Mouse (Mus musculus) heart, adult 2 months (tissue): ENCODE measurements around the gene Fbxo2. TPM values are rescaled to one million over a fixed set of nuclear protein-coding genes. Genes with fewer than 3 reads are reported as not detected.

Source experiments
- DNase-seq, 2 experiments: peaks; one replicate each; pipeline ENCODE4 v3.0.0; 2021
- H3K27ac ChIP-seq: fragments of 200-600 bp; 2 replicates; pipeline ENCODE4 v1.8.1; 2022
- H3K27me3 ChIP-seq: fragments of 200-500 bp; 2 replicates; pipeline ENCODE4 v1.6.1; 2012; ENCODE audit warnings: mild to moderate bottlenecking, low read length, inconsistent platforms, mixed read lengths; ENCODE audit not compliant: control insufficient read depth, insufficient read depth
- H3K36me3 ChIP-seq: fragments of 200-500 bp; 2 replicates; pipeline ENCODE4 v1.6.1; 2012; ENCODE audit warnings: low read length, inconsistent platforms; ENCODE audit not compliant: control insufficient read depth, insufficient read depth
- H3K4me1 ChIP-seq: fragments of 200-500 bp; 2 replicates; pipeline ENCODE4 v1.6.1; 2011; ENCODE audit warnings: low read length; ENCODE audit not compliant: control insufficient read depth, insufficient read depth
- H3K4me3 ChIP-seq: fragments of 200-600 bp; 2 replicates; pipeline ENCODE4 v1.8.1; 2022
- H3K79me2 ChIP-seq: fragments of 200-500 bp; replicated peaks from 2 replicates; pipeline ENCODE4 v1.6.1; 2012; ENCODE audit warnings: mild to moderate bottlenecking, inconsistent platforms, low read length, moderate library complexity, mixed read lengths; ENCODE audit not compliant: control insufficient read depth, insufficient read depth
- H3K9ac ChIP-seq: fragments of 200-500 bp; 2 replicates; pipeline ENCODE4 v1.6.1; 2012; ENCODE audit warnings: low read depth, mild to moderate bottlenecking, control low read depth, inconsistent platforms, low read length, mixed read lengths
- CTCF ChIP-seq: fragments of 200-600 bp; IDR thresholded peaks from 2 replicates; pipeline ENCODE4 v1.8.1; 2022; ENCODE audit warnings: antibody characterized with exemption, mild to moderate bottlenecking, moderate library complexity
- EP300 ChIP-seq: fragments of 200-500 bp; IDR thresholded peaks from 2 replicates; pipeline ENCODE4 v1.6.1; 2011; ENCODE audit warnings: low read depth, low read length, control low read depth; ENCODE audit not compliant: insufficient read depth
- POLR2A ChIP-seq: fragments of 200-500 bp; IDR thresholded peaks from 2 replicates; pipeline ENCODE4 v1.6.1; 2011; ENCODE audit warnings: mild to moderate bottlenecking, low read depth, low read length, control low read depth; ENCODE audit not compliant: insufficient read depth
- WGBS: fragments of 180-500 bp; shearing (Covaris S2); methylation state at CpG from one replicate; pipeline ENCODE4 v1.1.7; 2018; 5-methylcytosine and 5-hydroxymethylcytosine counted together
- intact Hi-C: fragments of 180-260 bp; cut with DNase I; formaldehyde crosslinking; loops from one replicate; pipeline ENCODE4 v1.15.1; 2025
- microRNA-seq, 2 experiments: library from miRNA; unstranded; fragments of <30 nt; microRNA quantifications; one replicate each; pipeline ENCODE4 v1.2.0; 2021
- polyA plus RNA-seq: library from polyadenylated mRNA; depleted of rRNA; stranded (reverse); fragments of >200 nt; gene quantifications from 2 replicates; pipeline ENCODE4 v1.2.3, GENCODE M21; 2012; rRNA removed
- total RNA-seq, 2 experiments: library from RNA; stranded (reverse); gene quantifications; 2 replicates each; pipeline ENCODE4 v1.2.3; 2021

The Fbxo2 gene
- total and polyA plus RNA-seq, 3 experiments = 0.31 to 0.47 TPM; not detected in 1

DNA sequence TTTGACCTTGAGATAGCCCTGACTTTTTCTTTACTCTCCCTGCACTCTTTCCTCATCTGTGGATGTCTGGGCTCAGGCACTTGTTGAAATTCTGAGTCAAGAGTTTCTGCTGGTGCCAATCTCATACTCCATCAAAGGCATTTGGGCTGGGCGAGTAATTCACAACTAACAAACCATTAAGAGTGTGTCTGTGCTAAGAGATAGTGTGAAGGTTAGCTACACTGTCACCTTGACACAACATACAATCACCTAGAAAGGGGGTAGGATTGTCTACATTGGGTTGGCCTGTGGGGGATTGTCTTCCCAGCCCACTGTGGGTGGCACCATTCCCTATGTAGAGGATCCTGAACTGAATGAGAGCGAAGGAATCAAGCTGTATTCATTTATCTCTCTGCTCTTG is 43.1 kb downstream of the Fbxo2 start:
- TF ChIP-seq EP300 (no peak), CTCF (no peak), POLR2A (no peak)
- Histone ChIP-seq H3K9ac (no peak overlapping the region), H3K4me3 (no peak overlapping the region), H3K27me3 (no peaks in the 10 kb centered on the region), H3K79me2 (no peaks in the 10 kb centered on the region), H3K4me1 (no peaks in the 10 kb centered on the region), H3K36me3 (no peaks in the 10 kb centered on the region), H3K27ac (no peak overlapping the region)
- intact Hi-C loops = no loop called here
- 76% methylated on average over 2 of the region's 2 CpGs for WGBS
- DNase-seq = no peak

DNA sequence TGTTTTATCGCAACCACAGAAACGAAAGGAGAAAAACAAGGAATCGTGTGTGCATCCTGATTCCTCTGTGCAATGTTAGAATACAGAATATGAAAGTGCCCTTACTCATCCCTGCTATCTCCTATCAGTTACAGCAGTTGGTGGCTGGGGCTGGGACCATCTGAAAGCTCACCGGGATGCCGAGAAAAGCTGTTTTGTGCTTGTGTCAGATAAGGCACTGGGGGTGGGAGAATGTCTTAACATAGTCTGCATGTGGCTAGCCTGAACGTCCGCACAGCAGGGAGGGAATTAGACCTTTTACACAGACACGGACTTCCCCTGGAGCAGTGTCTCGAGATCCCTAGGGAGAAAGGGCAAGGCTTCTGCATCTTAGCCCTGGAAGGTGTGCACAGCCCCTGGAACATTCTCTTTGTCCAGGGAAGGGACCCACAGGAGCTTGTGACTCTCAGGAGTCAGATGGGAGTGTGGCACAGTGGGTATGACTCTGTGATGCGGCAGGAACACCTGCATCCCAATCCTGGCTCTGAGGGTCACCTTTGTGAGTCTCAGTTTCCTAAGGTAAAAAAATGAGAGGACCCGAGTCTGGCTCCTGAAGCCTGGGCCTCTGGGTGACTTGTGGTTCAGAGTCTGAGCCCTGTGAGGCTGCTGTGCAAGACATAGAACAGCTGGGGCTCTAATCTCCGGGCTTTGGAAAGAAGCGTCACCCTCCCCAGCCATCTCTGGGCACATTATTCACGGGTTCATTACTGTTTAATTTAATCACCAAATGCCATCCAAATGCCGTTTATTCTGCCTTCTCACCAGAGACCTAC is 43.8 kb downstream of the Fbxo2 start:
- H3K9ac ChIP-seq = no peak overlapping the region
- H3K27me3 ChIP-seq = no peaks in the 10 kb centered on the region
- H3K79me2 ChIP-seq = no peaks in the 10 kb centered on the region
- no peak for DNase-seq
- WGBS = 46% methylated on average over 15 of the region's 15 CpGs
- no peaks in the 10 kb centered on the region for H3K4me1 ChIP-seq
- TF ChIP-seq EP300 = no peak
- no peak for TF ChIP-seq CTCF
- TF ChIP-seq POLR2A = no peak
- intact Hi-C loops = no loop called here
- H3K4me3 ChIP-seq = no peak overlapping the region
- no peaks in the 10 kb centered on the region for H3K36me3 ChIP-seq
- no peak overlapping the region for H3K27ac ChIP-seq

DNA sequence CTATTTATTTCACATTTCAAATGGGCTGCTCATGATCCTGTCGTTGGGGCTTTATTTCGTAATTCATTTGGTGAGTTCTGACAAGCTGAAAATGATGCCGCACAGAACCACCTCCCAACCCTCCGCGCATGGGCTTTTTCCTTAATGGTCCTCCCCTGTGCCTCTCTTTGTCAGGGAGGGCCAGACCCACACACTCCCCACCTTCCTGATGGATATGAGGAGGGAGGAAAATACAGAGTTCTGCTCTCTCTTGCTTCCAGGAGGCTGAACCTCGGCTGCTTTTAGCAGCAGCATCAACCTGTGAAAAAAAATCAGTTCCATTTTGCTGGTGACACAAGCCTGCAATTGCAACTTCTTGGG is 44.4 kb downstream of the Fbxo2 start:
- Histone ChIP-seq H3K27me3 (no peaks in the 10 kb centered on the region), H3K4me3 (no peak overlapping the region), H3K27ac (no peak overlapping the region), H3K4me1 (no peaks in the 10 kb centered on the region), H3K79me2 (no peaks in the 10 kb centered on the region), H3K36me3 (no peaks in the 10 kb centered on the region), H3K9ac (no peak overlapping the region)
- TF ChIP-seq EP300 = no peak
- no peak for TF ChIP-seq POLR2A
- TF ChIP-seq CTCF = no peak
- no peak for DNase-seq
- WGBS = 58% methylated on average over 6 of the region's 6 CpGs
- intact Hi-C loops = no loop called here

GRCm38 (mm10) chr4:148214460-148215136 is 54.2 kb downstream of the Fbxo2 start:
- DNase-seq = no peak
- H3K79me2 ChIP-seq = no peaks in the 10 kb centered on the region
- H3K9ac ChIP-seq = no peak overlapping the region
- TF ChIP-seq POLR2A = no peak
- TF ChIP-seq CTCF = no peak
- no peak for TF ChIP-seq EP300
- H3K4me1 ChIP-seq = no peaks in the 10 kb centered on the region
- H3K36me3 ChIP-seq = no peaks in the 10 kb centered on the region
- no peak overlapping the region for H3K27ac ChIP-seq
- WGBS = 51% methylated on average over 5 of the region's 5 CpGs
- no peak overlapping the region for H3K4me3 ChIP-seq
- intact Hi-C loops = no loop called here
- H3K27me3 ChIP-seq = no peaks in the 10 kb centered on the region; the same call in 1 of the 2 replicates

DNA sequence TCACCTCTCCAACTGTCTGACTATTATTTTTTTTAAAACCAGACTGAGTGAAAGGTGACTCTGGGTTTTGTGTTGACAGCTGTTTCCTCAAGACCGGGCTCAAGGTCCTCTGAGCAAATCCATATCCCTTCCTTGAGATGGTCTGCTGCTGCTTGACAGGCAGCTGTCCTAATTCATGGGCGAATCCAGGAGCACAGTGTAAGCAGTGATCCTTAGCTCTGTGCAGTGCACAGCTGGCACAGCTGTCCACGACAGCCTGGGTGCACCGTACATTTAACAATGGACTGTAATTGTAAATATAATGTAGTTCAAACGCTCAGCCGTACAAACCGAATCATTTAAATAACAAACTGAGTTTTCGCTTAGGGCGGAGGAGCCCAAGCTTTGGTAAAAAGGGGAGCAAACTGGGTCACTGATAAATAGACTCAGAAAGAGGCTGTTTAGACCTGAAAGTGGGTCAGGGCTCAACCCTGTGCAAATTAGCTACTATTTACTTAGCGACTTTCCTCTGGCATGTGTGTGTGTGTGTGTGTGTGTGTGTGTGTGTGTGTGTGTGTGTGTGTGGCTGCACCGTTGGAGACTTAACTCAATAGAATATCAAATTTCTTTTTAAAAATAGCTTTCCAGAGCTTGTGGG is 55.0 kb downstream of the Fbxo2 start:
- H3K36me3 ChIP-seq = no peaks in the 10 kb centered on the region
- no peak overlapping the region for H3K27ac ChIP-seq
- no peak for TF ChIP-seq EP300
- no peak for TF ChIP-seq CTCF
- no peak for TF ChIP-seq POLR2A
- WGBS = 48% methylated on average over 11 of the region's 11 CpGs
- no peaks in the 10 kb centered on the region for H3K79me2 ChIP-seq
- DNase-seq = no peak
- H3K27me3 ChIP-seq = no peaks in the 10 kb centered on the region; the same call in 1 of the 2 replicates
- H3K4me3 ChIP-seq = no peak overlapping the region
- H3K4me1 ChIP-seq = no peaks in the 10 kb centered on the region
- intact Hi-C loops = no loop called here
- no peak overlapping the region for H3K9ac ChIP-seq

Small RNA genes lying within 50 kb of the gene (microRNA-seq; reads per million reads assigned to microRNA genes)
- 0 reads per million in 2 experiments for gene Mir7022

Other genes starting within 250 kb of the Fbxo2 start
- 10 to 100 TPM; 62.4 to 65.8 TPM for gene Plod1, start 223.9 kb upstream of the Fbxo2 start, total RNA-seq
- 88.6 and 123 TPM in 2 replicates for gene Plod1, start 223.9 kb upstream of the Fbxo2 start, polyA plus RNA-seq
- gene 2510039O18Rik, start 219.7 kb upstream of the Fbxo2 start, total RNA-seq = 10 to 100 TPM; 38.9 to 41.9 TPM
- 41.2 and 42.3 TPM in 2 replicates for gene 2510039O18Rik, start 219.7 kb upstream of the Fbxo2 start, polyA plus RNA-seq
- gene Nppb, start 174.8 kb upstream of the Fbxo2 start, total RNA-seq = 100 to 1,000 TPM; 117 to 262 TPM
- gene Nppb, start 174.8 kb upstream of the Fbxo2 start, polyA plus RNA-seq = 204 and 212 TPM in 2 replicates
- gene Nppa, start 159.9 kb upstream of the Fbxo2 start, total RNA-seq = 1,000 to 10,000 TPM; 1,237 to 1,820 TPM
- gene Nppa, start 159.9 kb upstream of the Fbxo2 start, polyA plus RNA-seq = 4,085 and 4,474 TPM in 2 replicates
- 1 to 10 TPM; 7.5 to 8.1 TPM for gene Clcn6, start 121.8 kb upstream of the Fbxo2 start, total RNA-seq
- 8.9 and 9.0 TPM in 2 replicates for gene Clcn6, start 121.8 kb upstream of the Fbxo2 start, polyA plus RNA-seq
- 10 to 100 TPM in 1 of 2 experiments, 1 to 10 TPM in 1; 8.2 to 11.0 TPM for gene Mthfr, start 121.5 kb upstream of the Fbxo2 start, total RNA-seq
- gene Mthfr, start 121.5 kb upstream of the Fbxo2 start, polyA plus RNA-seq = 15.7 and 17.3 TPM in 2 replicates
- 10 to 100 TPM; 38.3 to 47.1 TPM for gene Agtrap, start 72.6 kb upstream of the Fbxo2 start, total RNA-seq
- 26.8 and 40.2 TPM in 2 replicates for gene Agtrap, start 72.6 kb upstream of the Fbxo2 start, polyA plus RNA-seq
- gene Mad2l2, start 30.2 kb upstream of the Fbxo2 start, total RNA-seq = 10 to 100 TPM; 11.0 to 13.8 TPM
- gene Mad2l2, start 30.2 kb upstream of the Fbxo2 start, polyA plus RNA-seq = 21.9 and 23.6 TPM in 2 replicates
- under 1 TPM in 1 of 2 experiments, not detected in 1; 0.41 TPM for gene Draxin, start 29.9 kb upstream of the Fbxo2 start, total RNA-seq
- gene Draxin, start 29.9 kb upstream of the Fbxo2 start, polyA plus RNA-seq = 0.29 and 0.32 TPM in 2 replicates
- gene Fbxo6, start 8.5 kb upstream of the Fbxo2 start, total RNA-seq = 10 to 100 TPM; 36.0 to 39.3 TPM
- 68.4 and 68.6 TPM in 2 replicates for gene Fbxo6, start 8.5 kb upstream of the Fbxo2 start, polyA plus RNA-seq
- gene Fbxo44, start 139 bp upstream of the Fbxo2 start, total RNA-seq = 10 to 100 TPM; 19.7 to 26.7 TPM
- 18.7 and 35.0 TPM in 2 replicates for gene Fbxo44, start 139 bp upstream of the Fbxo2 start, polyA plus RNA-seq
- not detected for gene Disp3, start 127.3 kb downstream of the Fbxo2 start, total RNA-seq
- not detected in 2 replicates for gene Disp3, start 127.3 kb downstream of the Fbxo2 start, polyA plus RNA-seq